Mouse (Mus musculus) cerebellum, postnatal 25 days (tissue): ENCODE results near the gene Wdr27.

ENCODE experiments used
- DNase-seq, 2 experiments: peaks; one replicate each; pipeline ENCODE4 v3.0.0; 2021; ENCODE audit warnings: mixed read lengths in 2 of 2

The Wdr27 gene

GRCm38 (mm10) chr17:14815304-14815703, 127.7 kb downstream of the Wdr27 start:
- no peak for DNase-seq

DNA sequence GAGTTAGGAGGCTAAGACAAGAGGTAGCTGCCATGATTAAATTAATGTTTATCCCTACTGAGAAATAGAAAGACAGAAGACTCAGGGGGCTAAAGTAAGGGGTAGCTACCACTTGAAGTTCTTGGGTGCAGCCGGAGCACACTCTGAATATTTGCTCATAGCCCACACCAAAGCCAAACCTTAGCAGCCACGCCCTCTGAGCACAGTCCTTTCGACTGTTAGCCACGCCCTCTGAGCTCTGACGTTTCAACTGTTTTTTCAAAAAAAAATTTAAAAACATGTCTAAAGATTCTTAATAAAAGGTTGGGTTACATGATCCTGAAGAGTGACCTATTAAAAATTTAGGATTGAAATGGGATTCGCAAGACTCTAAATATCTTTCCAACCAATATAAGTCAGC, 130.3 kb downstream of the Wdr27 start:
- DNase-seq, result no peak

- DNase-seq, result no peak
Measured at GRCm38 (mm10) chr17:14812033-14812432, 130.9 kb downstream of the Wdr27 start.

- no peak for DNase-seq
Measured at GRCm38 (mm10) chr17:14806808-14807207, 136.2 kb downstream of the Wdr27 start.

GRCm38 (mm10) chr17:14799243-14799642, 143.7 kb downstream of the Wdr27 start:
- no peak for DNase-seq

DNA sequence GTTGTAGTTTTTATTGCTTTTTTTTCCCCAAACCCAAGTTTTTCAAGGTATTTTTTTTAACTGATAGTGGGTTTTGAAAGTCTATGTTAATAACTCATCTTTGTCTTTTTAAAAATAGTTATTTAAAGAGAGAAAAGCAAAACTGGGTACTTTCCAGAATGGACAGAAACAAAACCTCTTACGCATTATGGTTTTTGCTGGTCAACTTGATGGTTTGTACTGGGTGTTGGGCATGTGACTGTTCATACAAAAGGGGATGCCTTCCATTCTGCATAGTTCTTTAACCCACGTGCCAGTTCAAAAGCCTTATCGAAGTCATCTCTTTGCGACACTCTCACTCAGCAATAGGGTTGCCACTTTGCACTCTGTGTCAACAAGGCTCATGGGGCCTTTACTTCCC, 147.9 kb downstream of the Wdr27 start:
- DNase-seq, result no peak

DNA sequence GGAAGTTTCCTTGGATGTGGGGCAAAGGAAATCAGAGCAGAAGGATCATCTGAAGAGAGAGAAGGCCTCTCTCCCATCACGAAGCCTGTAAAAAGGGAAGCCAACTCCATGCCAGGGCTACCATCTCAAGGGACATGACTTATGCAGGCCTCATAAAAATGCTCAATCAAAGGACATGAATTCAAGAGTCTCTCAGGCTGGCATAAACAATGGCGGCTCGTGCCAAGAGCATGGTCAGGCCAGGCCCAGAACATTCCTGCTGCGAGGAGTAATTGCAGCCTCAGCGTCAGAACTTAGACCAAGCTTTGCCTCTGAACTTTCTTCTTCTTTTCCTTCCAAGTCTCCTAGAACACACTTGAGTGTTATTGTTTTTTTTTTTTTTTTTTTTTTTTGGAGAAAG, 163.6 kb downstream of the Wdr27 start:
- peak in 1 of 2 experiments; percentile 3 for DNase-seq

GRCm38 (mm10) chr17:14771339-14771738, 171.6 kb downstream of the Wdr27 start:
- DNase-seq, result no peak

DNA sequence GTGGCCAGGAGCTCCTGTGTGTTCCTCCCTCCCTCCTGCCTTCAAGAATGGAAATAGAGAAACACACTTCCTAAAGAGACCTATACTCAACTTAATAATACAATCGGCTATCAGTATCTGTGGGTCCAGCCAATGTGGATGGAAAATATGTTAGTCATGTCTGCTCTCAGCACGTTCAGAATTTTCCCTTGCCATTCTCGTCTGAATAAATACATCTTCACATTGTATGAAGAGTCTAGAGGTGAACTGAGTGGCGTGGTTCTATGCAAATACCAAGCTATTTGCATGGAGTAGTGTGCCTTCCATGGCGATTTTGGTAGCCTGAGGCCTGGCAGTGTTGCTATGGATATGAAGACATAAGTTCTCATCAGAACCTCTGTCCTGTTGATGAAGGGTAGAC, 172.6 kb downstream of the Wdr27 start:
- DNase-seq, result no peak
